Mouse (Mus musculus) erythroblast, adult 5-6 weeks (primary cell): ENCODE measurements around the gene Polg. TPM values are rescaled to one million over a fixed set of nuclear protein-coding genes. Genes with fewer than 3 reads are reported as not detected.

ENCODE experiments used
- ATAC-seq: replicated peaks from 2 replicates; pipeline ENCODE4 v1.8.0; 2016; ENCODE audit warnings: moderate number of reproducible peaks, mild to moderate bottlenecking, moderate TSS enrichment, inconsistent platforms; ENCODE audit not compliant: poor library complexity, low FRiP score, severe bottlenecking
- total RNA-seq, 2 experiments: library from RNA; stranded (forward) in 1 of 2; stranded (reverse) in 1 of 2; fragments of 150-400 nt in 1 of 2; fragments of 200-764, 138-1000 nt in 1 of 2; gene quantifications; 2 replicates each; pipeline versions ENCODE4 v1.2.3 to v1.2.4; 2015 to 2017; ENCODE audit warnings: low replicate concordance in 2 of 2

The Polg gene
- total RNA-seq, 2 experiments from 2014 or later = 18.4 to 26.6 TPM

DNA sequence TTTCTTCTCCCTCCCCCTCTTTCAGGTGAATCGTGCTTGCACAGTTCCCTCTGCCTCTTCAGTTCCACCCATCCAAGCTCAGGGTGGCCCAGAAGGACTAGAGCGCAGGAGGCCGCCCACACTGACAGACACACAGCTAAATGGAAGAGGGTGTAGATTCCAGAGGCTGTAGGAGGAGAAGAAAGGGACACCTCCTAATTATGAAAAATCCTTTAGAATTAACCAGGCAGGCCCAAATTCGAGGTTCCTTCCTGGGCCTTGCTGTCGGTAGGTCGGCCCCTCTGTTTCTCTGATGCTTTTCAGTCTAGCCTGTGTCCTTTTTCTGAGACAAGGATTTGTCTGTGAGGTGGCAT, 36.9 kb upstream of the Polg start:
- no peak for ATAC-seq

DNA sequence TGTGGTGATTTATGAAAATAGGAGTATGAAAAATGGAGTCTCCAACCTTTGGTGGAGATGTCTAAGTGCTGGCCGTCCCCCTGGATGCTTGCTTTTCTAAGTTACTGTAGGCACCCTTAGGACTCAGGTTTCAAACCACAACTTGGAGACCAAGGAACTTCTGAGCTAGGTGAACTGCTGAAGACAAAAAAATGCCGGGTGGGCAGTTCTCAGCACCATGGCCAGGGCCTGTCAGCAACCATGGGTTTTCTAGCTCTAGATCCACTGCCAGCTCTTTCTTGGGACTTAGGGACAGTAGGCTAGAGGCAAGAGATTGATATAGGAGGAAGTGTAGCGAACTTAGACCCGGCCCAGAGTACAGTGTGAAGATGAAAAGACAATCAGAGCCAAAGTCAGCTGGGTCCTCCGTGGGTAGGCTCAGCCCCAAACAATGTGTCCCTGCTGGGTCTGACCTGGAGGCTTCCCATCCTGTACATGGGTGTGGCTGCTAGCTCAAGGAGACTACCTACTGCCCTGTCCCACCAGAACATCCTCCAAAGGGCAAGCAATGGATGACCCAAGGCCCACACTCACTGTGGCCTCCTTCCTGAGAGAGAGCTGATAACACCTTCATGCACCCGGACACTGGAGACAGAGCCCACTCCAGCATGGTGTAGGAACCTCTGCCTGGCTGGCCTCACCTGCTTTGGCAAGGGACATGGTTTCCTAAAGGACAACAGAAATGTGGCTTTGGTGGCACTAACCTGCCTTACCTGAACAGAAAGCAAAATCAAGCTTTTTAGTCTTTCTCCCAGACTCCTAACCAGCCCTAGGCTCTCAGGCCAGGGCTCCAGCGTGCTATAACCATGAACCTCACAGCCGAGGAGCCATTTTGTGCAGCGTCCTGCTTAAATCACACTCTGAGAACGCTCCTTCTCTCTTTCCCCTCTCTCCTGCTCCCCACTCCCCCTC, 36.3 kb upstream of the Polg start:
- no peak for ATAC-seq

DNA sequence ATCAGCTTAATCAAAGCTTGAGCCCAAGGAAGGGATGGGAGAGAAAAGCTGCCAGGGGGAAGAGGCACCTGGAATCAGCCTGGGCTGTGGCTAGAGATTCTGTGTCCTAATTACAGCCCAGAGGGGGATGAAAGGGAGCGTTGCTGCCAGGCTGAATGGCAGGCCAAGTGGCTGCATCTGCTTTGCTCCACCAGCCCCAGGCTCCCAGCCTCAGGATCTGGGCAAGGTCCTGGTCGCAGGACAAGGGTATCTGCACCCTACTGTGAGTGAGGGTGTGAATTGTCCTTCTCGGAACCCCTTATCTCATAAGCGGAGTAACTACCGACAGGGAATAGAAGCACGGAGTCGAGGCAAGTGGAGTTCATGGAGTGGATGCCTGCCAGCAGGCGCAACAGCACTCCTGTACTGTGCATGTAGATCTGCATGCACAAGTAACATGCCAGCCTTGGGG, 35.4 kb upstream of the Polg start:
- ATAC-seq = no peak

GRCm38 (mm10) chr7:79500681-79501306, 34.6 kb upstream of the Polg start:
- ATAC-seq = no peak

GRCm38 (mm10) chr7:79499596-79500570, 33.7 kb upstream of the Polg start:
- no peak for ATAC-seq

DNA sequence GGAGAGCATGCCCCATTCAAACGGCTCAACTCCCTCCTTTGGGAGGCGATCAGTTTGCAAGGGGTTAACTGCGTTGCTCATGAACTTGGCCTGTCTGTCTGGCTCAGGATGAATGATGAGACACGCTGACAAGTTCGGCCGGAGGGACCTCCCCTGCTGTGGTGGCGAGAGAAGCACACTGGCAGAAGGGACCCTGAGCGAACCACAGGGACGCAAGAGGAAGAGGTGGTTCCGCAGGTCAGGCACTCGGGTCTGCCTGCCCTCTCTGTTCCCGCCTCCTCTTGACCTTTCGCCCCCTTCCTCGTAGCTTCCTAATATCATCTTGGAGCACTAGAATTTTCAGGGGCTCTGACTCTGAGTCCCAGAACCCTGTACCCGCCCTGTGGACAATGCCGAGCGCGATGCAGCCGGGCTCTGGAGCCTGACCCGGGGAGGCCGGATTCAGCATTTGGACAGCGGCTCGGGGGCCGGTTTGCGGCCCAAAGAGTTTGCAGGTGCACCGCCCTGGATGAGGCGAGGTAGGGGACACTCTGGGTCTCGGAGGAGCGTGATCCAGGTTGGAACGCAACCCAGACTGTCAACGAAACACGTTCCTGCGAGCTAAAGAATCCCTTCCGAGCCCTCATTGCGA, 32.9 kb upstream of the Polg start:
- ATAC-seq = no peak

DNA sequence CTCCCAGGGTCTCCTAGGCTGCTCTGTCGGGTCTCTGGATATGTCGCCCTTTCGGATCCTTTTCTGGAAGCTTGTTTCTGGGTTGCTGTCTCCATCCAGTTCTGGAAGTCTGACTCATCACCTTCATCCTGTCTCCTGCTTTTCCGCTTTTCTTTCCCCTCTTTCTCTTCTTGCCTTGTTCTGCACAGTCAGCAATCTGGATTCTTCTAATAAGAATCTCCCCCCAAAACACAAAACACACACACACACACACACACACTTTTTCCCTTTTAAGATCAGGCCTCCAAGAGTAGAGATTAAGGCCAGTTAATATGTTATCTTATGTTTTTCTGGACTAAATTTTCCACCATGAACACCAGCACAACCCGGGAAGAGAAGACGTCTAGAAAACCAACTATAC, 32.2 kb upstream of the Polg start:
- ATAC-seq = no peak

- ATAC-seq = no peak
These were observed 31.5 kb upstream of the Polg start for GRCm38 (mm10) chr7:79497701-79498115.

GRCm38 (mm10) chr7:79496816-79497328, 30.7 kb upstream of the Polg start:
- ATAC-seq = no peak

GRCm38 (mm10) chr7:79495988-79496815, 30.0 kb upstream of the Polg start:
- peak; percentile 93 for ATAC-seq

DNA sequence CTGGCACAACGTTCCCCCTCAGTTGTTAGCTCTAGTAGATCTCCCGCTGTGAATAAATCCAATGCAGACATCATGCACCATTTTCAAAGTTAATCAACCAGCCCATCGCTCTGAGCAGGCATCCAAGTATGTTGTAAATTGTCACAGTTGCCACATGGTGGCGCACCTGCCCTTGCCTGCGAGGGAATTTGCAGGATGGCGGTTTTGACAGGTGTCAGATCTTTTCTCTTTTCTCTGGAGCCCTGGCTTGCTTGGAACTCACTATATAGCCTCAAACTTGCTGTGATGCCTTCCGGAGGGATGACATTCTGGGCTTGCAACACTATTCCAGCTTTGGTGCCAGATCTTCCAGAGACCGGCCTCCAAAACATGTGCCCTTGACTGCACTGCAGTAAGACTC, 27.8 kb upstream of the Polg start:
- no peak for ATAC-seq

- ATAC-seq = no peak
These were observed 20.4 kb upstream of the Polg start for GRCm38 (mm10) chr7:79486528-79486927.

- no peak for ATAC-seq
These were observed 8.8 kb upstream of the Polg start for GRCm38 (mm10) chr7:79474831-79475399.

GRCm38 (mm10) chr7:79473496-79474194, 7.5 kb upstream of the Polg start:
- no peak for ATAC-seq

DNA sequence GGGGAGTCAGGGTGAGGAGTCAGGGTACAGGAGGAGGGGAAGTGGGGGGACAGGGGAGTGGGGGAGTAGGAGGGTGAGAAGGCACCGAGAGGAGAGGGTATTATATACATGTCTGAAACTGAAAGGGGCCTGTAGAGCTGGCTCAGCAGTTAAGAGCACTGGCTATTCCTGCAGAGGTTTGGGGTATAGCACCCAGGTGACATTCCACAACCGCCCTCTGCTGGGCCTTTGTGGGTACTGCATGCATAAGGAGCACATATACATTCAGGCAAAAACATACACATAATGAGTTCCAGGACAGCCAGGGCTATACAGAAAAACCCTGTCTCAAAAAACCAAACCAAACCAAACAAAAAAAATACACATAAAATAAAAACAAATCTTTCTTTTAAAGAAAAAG, 6.6 kb upstream of the Polg start:
- ATAC-seq = 0 out of 2 replicates have a peak, but pooled peaks have one; percentile 47

- no peak for ATAC-seq
These were observed 5.3 kb upstream of the Polg start for GRCm38 (mm10) chr7:79471436-79471835.

DNA sequence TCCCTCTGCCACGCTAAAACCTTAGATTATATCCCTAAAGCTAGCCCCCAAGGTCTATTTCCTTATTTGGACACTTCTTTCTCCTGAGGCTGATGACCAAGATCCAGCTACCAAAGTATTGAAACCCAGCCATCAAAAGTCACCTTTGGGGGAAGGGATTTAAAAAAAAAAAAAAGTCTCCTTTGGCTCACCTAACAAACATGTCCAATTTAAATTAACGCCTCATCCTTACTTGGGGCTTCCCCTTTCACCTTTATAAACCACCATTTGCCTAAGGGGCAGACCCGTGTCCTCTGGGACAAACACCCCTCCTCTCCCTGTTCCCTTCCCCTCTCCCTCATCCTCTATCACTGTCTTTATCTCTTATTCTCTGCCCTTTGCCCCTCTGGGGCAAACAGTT, 4.6 kb upstream of the Polg start:
- ATAC-seq = no peak

- ATAC-seq = no peak
These were observed 3.6 kb upstream of the Polg start for GRCm38 (mm10) chr7:79469766-79470165.
